Mouse (Mus musculus): ENCODE measurements at regions not wholly inside any gene's neighbourhood (a gene's known extent, or its start where the extent isn't known, plus 50 kb on each side); places are given as distances from the start of the nearest gene placed in this dataset.

DNA sequence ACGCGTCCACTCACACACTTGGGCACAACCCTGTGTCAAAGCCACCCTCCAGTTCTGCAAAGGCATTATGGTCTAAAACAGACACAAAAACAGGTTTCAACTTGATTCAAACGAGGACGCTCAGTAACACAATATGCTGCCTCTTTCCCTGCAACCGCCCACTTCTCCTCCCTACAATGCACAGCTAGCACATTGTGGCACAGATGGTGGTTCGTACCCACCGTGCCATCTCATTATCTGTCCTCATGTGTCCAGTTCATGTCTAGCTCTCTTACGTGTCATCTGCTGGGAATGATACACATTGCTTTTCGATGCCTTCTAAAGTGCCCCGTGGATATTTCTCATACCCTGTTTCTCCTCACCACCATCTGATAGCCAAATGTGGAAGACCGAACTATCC, 154.4 kb upstream of the Lnx1 start:
- Histone ChIP-seq H3K9me3 (no peaks in the 10 kb centered on the region), H3K27ac (replicated peaks) (no peak overlapping the region), H3K27me3 (no peaks in the 10 kb centered on the region), H3K9ac (replicated peaks) (no peak overlapping the region), H3K4me2 (replicated peaks) (no peak overlapping the region), H3K4me1 (no peaks in the 10 kb centered on the region), H3K4me3 (no peak overlapping the region), H3K36me3 (no peaks in the 10 kb centered on the region)
- WGBS = 75% methylated on average over 11 of the region's 11 CpGs
- ATAC-seq (replicated peaks) = no peak

DNA sequence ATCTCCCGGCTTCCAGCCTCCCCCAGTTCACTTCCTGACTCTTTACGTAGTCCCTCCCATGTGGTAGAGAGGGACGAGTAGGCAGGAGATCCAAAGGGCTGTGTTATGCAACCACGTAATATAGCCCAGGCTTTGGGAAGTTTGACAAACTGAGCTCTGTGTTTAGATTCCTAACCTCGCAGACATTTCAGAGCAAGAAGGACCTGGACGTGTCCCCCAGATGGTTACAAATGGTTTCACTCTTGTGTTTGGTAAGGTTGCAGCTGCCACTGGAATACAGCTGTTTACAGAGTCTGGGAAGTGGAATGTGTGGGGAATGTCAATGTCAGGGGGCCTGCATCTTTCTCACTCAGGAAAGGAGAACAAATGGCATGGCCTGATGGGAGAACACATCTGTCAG, 145.1 kb upstream of the Lnx1 start:
- Histone ChIP-seq H3K4me3 (no peak overlapping the region), H3K9me3 (no peaks in the 10 kb centered on the region), H3K27ac (replicated peaks) (no peak overlapping the region), H3K9ac (replicated peaks) (no peak overlapping the region), H3K27me3 (no peaks in the 10 kb centered on the region), H3K4me1 (no peaks in the 10 kb centered on the region), H3K4me2 (replicated peaks) (no peak overlapping the region), H3K36me3 (no peaks in the 10 kb centered on the region)
- ATAC-seq (replicated peaks) = no peak
- 88% methylated on average over 6 of the region's 6 CpGs for WGBS

DNA sequence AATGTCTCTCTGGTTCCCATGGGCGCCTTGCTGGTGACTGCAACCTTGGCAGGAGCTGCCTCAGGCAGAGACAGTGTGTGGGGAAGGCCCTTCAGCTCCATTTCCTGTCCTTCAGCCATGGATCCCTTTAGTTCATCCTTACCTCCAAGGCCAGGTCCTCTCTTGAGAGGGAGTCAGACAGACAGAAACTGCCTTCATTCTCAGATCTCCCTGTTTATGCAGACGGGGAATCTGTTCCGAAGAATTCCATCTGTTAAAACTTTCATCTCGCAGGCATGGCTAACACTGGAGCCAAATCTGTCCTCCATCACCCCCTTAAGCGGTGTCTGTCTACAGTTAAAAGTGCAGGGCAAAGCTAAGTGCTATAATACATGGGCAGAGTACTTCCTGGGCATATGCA, 144.0 kb upstream of the Lnx1 start:
- H3K27ac ChIP-seq (replicated peaks) = peak overlapping the region; percentile 52; the same call in 1 of the 2 replicates
- WGBS = 71% methylated on average over 5 of the region's 5 CpGs
- no peak; the same call in 1 of the 2 replicates for ATAC-seq (replicated peaks)

DNA sequence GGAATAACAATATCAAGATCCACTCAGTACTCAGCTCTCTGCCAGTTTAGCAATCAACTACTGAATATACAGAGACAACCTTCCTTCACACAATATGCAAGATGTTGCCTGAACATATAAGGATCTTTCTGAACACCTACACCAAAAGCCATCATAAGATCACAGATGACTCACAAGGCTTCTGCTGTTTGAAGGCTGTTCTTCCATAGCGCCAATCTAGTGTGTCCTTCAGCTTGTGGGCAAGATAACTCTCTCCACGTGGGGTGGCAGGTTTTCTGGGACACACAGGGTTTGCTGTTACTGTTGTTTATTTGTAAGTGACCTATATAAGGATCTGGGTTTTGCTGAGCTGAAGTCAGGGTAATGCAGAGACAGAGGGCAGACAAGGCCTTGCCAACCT, 131.7 kb upstream of the Lnx1 start:
- no peaks in the 10 kb centered on the region for H3K27me3 ChIP-seq
- H3K4me3 ChIP-seq = no peak overlapping the region
- H3K9me3 ChIP-seq = no peaks in the 10 kb centered on the region
- H3K4me1 ChIP-seq = peaks cover 9% of the 10 kb centered on the region; the same call in 1 of the 2 replicates
- no peak overlapping the region for H3K27ac ChIP-seq (replicated peaks)
- no peaks in the 10 kb centered on the region for H3K36me3 ChIP-seq
- H3K9ac ChIP-seq (replicated peaks) = no peak overlapping the region
- WGBS = 85% methylated on average over 2 of the region's 2 CpGs
- no peak overlapping the region for H3K4me2 ChIP-seq (replicated peaks)
- ATAC-seq (replicated peaks) = no peak

More for the DNA sequence above, 144.0 kb upstream of the Lnx1 start:
- Histone ChIP-seq H3K9ac (replicated peaks) (no peak overlapping the region), H3K4me3 (no peak overlapping the region), H3K27me3 (no peaks in the 10 kb centered on the region), H3K4me1 (no peaks in the 10 kb centered on the region), H3K4me2 (replicated peaks) (no peak overlapping the region), H3K9me3 (no peaks in the 10 kb centered on the region), H3K36me3 (no peaks in the 10 kb centered on the region)

DNA sequence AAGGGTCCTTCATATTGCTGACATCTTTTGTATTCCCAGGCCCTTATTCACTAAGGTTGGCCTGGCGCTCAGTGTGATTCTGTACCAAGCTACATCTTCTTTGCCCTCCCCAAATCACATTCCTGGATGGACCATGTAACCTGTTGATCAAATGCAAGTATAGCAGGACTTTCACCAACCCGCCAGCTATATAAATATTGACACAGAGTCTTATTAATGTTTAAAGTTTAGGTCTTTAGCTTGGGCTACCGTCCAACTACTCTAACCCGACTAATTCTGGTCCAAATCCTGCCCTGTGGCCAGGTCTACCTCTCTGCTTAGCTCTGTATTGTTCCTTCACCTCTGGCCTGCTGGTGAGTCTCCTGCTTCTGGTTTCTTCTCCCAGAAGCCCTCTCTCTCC, 131.2 kb upstream of the Lnx1 start:
- Histone ChIP-seq H3K36me3 (no peaks in the 10 kb centered on the region), H3K4me2 (replicated peaks) (no peak overlapping the region), H3K27ac (replicated peaks) (no peak overlapping the region), H3K4me1 (peaks cover 9% of the 10 kb centered on the region; the same call in 1 of the 2 replicates), H3K4me3 (no peak overlapping the region), H3K9me3 (no peaks in the 10 kb centered on the region), H3K9ac (replicated peaks) (no peak overlapping the region), H3K27me3 (no peaks in the 10 kb centered on the region)
- 89% methylated on average over 4 of the region's 4 CpGs for WGBS
- no peak for ATAC-seq (replicated peaks)

DNA sequence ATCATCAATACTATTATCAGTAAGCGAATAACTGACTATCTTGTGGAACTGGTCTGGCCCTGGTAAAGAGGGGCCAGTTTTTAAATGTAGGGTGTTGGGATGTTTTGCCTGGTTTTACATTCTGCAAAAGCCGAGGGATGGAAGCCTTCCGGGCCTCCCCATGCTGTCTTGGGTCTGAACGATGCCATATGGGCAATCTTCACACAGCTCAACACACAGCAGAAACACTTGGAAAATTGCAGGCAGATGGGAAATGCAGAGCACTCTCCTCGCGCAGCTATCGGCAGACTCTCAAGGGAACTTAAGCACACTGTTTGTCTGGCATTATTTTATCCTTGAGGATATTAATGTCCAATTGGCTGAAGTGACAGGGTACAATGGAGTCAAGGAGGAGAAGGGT, 129.3 kb upstream of the Lnx1 start:
- Histone ChIP-seq H3K27me3 (no peaks in the 10 kb centered on the region), H3K36me3 (no peaks in the 10 kb centered on the region), H3K27ac (replicated peaks) (no peak overlapping the region), H3K4me2 (replicated peaks) (no peak overlapping the region), H3K4me3 (no peak overlapping the region), H3K4me1 (peaks cover 9% of the 10 kb centered on the region; the same call in 1 of the 2 replicates), H3K9ac (replicated peaks) (no peak overlapping the region), H3K9me3 (no peaks in the 10 kb centered on the region)
- WGBS = 71% methylated on average over 7 of the region's 7 CpGs
- peak; percentile 85 for ATAC-seq (replicated peaks)

DNA sequence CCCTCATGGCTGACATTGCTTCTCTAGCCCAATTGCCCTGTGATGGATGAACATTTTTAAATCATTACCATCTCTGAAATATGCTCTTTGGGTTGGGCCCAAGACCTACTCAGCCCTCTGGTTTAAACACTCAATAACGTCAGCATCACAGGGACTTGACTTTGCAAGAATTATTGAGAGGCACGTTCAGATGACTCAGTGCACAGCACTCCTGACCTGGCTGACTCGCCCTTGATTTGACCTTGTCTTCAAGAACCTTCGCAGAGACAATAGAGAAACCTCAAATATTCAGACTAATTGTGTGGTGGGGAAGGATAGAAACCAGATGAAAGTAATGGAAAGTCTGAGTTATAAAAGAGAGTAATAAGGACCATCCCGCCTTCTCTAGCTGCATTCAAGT, 127.9 kb upstream of the Lnx1 start:
- no peaks in the 10 kb centered on the region for H3K27me3 ChIP-seq
- WGBS = 78% methylated on average over 5 of the region's 5 CpGs
- H3K36me3 ChIP-seq = no peaks in the 10 kb centered on the region
- ATAC-seq (replicated peaks) = no peak
- no peaks in the 10 kb centered on the region for H3K9me3 ChIP-seq
- no peak overlapping the region for H3K4me3 ChIP-seq
- peaks cover 9% of the 10 kb centered on the region; the same call in 1 of the 2 replicates for H3K4me1 ChIP-seq
- no peak overlapping the region for H3K27ac ChIP-seq (replicated peaks)
- H3K4me2 ChIP-seq (replicated peaks) = no peak overlapping the region
- no peak overlapping the region for H3K9ac ChIP-seq (replicated peaks)

DNA sequence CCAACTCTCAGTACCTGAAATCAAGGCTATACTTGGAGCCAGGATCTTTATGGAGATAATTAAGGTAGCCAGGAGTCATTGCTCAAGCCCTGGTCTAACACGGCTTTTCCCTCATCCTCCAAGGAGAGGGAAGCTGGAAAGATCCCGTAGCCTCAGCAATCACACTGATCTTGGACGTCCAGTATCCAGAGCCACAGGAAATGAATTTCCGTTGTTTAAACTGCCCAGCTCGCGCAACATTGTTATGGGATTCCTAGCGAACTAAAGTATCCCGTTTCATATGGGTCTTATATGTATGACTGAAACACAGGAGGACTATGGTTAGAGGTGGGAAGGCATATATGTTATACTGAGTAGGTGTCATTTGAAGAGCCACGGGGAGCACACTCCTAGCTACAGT, 126.3 kb upstream of the Lnx1 start:
- 94% methylated on average over 9 of the region's 9 CpGs for WGBS
- no peaks in the 10 kb centered on the region for H3K9me3 ChIP-seq
- H3K4me1 ChIP-seq = peaks cover 9% of the 10 kb centered on the region; the same call in 1 of the 2 replicates

DNA sequence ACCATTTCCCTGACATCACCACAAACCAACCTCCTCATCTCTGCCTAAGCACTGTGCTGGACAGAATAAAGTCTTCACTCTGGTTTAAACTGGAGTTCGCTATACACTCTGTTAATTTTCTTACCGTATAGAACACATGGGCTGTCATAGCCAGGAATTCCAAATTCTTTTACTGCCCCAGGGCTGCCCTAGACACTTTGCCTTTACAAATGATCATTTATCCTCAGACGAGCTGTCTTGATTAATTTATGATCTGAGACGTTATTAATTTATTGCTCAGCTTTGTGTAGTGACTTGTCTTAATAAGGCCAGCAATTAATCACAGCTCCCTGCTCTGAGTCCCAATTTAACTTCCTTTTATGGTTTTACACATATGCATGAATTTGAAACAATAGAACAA, 125.2 kb upstream of the Lnx1 start:
- Histone ChIP-seq H3K9me3 (no peaks in the 10 kb centered on the region), H3K4me1 (peaks cover 9% of the 10 kb centered on the region; the same call in 1 of the 2 replicates), H3K36me3 (no peaks in the 10 kb centered on the region), H3K4me2 (replicated peaks) (no peak overlapping the region), H3K27ac (replicated peaks) (no peak overlapping the region), H3K4me3 (no peak overlapping the region), H3K27me3 (no peaks in the 10 kb centered on the region), H3K9ac (replicated peaks) (no peak overlapping the region)
- ATAC-seq (replicated peaks) = no peak
- WGBS = 44% methylated on average over 4 of the region's 4 CpGs

More for the DNA sequence above, 126.3 kb upstream of the Lnx1 start:
- Histone ChIP-seq H3K4me3 (no peak overlapping the region), H3K27ac (replicated peaks) (no peak overlapping the region), H3K9ac (replicated peaks) (no peak overlapping the region), H3K27me3 (no peaks in the 10 kb centered on the region), H3K4me2 (replicated peaks) (no peak overlapping the region), H3K36me3 (no peaks in the 10 kb centered on the region)
- no peak for ATAC-seq (replicated peaks)

DNA sequence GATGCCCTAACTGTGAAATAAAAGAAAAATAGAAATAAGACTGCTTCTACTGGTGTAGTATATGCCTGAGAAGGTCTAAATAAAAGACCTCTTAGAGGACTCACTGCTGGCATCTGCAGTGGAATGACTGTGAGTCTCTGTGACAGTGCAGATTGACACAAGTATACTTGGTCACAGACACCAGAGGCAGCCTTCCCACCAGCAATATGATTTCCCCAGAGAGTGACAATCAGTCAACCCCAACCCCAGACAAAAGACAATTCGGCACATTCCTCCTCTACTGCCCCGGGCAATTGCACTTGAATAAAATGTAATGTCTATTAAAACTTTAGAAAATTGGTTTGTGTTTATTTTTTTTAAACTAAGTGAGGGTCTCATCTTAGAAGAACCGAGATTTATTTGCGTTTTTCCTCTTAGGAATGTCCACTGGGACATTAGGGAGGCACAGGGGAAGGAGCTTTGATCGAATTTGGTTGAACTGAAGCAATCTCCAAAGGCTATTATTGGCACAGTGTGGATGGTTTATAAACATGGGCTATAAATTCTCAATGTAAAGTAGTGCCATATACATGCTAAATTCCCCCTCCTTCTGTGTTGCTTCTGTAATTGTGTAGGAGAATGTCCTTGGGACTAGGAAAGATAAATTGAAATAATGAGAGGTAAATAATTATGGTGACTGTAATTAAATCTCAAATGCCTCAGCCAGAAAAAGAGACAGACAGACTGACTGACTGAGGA, 123.0 kb upstream of the Lnx1 start:
- WGBS = 71% methylated on average over 5 of the region's 5 CpGs

DNA sequence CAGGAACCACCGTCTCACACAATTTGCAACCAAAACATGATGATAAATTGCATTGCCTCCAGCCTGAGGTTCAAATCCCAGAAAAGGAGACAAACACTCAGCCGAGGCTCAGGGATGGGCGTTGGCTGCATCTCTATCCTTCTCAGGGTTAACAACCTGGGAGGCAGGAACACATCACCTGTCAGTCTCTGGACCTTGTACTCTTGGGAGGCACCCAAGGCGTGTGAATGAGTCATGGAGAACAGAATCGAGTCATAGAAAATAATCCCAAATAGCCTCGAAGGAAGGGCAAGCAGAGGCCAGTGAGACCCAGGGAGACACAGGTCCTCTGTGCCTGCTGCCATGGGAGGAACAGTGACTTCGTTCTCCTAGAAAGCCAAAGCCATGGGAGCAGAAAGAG, 121.0 kb upstream of the Lnx1 start:
- H3K4me1 ChIP-seq = no peaks in the 10 kb centered on the region
- no peak overlapping the region for H3K4me3 ChIP-seq
- H3K9me3 ChIP-seq = no peaks in the 10 kb centered on the region
- no peaks in the 10 kb centered on the region for H3K36me3 ChIP-seq
- no peak overlapping the region for H3K9ac ChIP-seq (replicated peaks)
- no peak for ATAC-seq (replicated peaks)
- 86% methylated on average over 7 of the region's 7 CpGs for WGBS
- no peak overlapping the region for H3K27ac ChIP-seq (replicated peaks)
- H3K27me3 ChIP-seq = no peaks in the 10 kb centered on the region
- no peak overlapping the region for H3K4me2 ChIP-seq (replicated peaks)

More for the DNA sequence above, 123.0 kb upstream of the Lnx1 start:
- no peak overlapping the region for H3K4me3 ChIP-seq
- no peak overlapping the region for H3K27ac ChIP-seq (replicated peaks)
- no peaks in the 10 kb centered on the region for H3K36me3 ChIP-seq
- H3K27me3 ChIP-seq = no peaks in the 10 kb centered on the region
- no peaks in the 10 kb centered on the region for H3K4me1 ChIP-seq
- no peaks in the 10 kb centered on the region for H3K9me3 ChIP-seq
- H3K4me2 ChIP-seq (replicated peaks) = no peak overlapping the region
- ATAC-seq (replicated peaks) = no peak
- no peak overlapping the region for H3K9ac ChIP-seq (replicated peaks)

DNA sequence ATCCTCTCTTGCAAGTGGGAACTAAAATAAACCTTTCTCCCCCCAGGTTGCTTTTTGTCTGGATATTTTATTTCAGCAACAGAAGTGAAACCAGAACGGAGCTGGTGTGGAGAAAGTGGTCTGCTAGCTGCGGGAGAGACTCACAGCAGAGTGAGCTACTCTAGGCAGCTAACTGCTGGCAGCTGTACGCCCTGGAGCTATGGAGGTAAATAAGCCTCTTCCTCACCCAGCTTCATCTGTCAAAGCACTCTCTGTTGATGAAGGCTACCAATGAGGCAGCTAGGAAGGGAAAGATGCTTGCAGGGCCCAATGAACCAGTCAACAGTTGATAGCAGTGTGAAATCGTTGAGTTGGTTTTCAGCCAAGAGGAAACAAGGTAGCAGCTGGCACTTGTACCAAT, 119.3 kb upstream of the Lnx1 start:
- Histone ChIP-seq H3K9ac (replicated peaks) (no peak overlapping the region), H3K27ac (replicated peaks) (no peak overlapping the region), H3K4me2 (replicated peaks) (no peak overlapping the region), H3K9me3 (no peaks in the 10 kb centered on the region), H3K36me3 (no peaks in the 10 kb centered on the region), H3K4me1 (no peaks in the 10 kb centered on the region), H3K4me3 (no peak overlapping the region), H3K27me3 (no peaks in the 10 kb centered on the region)
- 66% methylated on average over 4 of the region's 4 CpGs for WGBS
- no peak for ATAC-seq (replicated peaks)

DNA sequence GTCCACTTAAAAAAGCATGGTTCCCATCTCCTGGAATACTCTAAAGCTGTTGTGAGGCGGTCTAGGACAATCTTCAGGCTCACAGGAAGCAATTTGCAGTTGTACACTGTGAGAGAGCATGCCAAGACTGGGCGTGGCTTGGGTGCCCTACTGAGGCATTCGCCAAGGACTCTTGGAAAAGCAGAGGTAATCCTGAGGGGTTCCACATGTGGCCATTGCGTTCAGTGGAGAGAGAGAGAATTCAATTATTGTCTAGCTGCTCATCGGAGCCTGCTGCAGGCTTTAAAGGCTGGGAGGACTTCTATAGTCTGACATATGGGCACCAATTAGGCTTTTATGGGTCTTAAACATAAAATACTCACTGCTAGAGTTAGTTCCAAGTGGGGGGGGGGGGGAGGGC, 113.8 kb upstream of the Lnx1 start:
- Histone ChIP-seq H3K4me2 (replicated peaks) (no peak overlapping the region), H3K27ac (replicated peaks) (no peak overlapping the region), H3K4me3 (no peak overlapping the region), H3K4me1 (no peaks in the 10 kb centered on the region), H3K27me3 (no peaks in the 10 kb centered on the region), H3K9ac (replicated peaks) (no peak overlapping the region), H3K36me3 (no peaks in the 10 kb centered on the region), H3K9me3 (no peaks in the 10 kb centered on the region)
- no peak for ATAC-seq (replicated peaks)
- WGBS = 51% methylated on average over 5 of the region's 5 CpGs
